Mouse (Mus musculus) small intestine, adult 2 months (tissue): ENCODE measurements around the gene Sema4b.

ENCODE experiments used
- CTCF ChIP-seq: fragments of 200-500 bp; IDR thresholded peaks from 2 replicates; pipeline ENCODE4 v1.5.1; 2012; ENCODE audit warnings: low read depth, mild to moderate bottlenecking, control low read depth, inconsistent platforms, low read length, moderate library complexity, mixed read lengths; ENCODE audit not compliant: insufficient replicate concordance, insufficient read length; ENCODE audit errors: extremely low read depth
- POLR2A ChIP-seq: fragments of 200-500 bp; IDR thresholded peaks from 2 replicates; pipeline ENCODE4 v1.6.1; 2012; ENCODE audit warnings: low read depth, mild to moderate bottlenecking, control low read depth, inconsistent platforms, low read length, moderate library complexity

DNA sequence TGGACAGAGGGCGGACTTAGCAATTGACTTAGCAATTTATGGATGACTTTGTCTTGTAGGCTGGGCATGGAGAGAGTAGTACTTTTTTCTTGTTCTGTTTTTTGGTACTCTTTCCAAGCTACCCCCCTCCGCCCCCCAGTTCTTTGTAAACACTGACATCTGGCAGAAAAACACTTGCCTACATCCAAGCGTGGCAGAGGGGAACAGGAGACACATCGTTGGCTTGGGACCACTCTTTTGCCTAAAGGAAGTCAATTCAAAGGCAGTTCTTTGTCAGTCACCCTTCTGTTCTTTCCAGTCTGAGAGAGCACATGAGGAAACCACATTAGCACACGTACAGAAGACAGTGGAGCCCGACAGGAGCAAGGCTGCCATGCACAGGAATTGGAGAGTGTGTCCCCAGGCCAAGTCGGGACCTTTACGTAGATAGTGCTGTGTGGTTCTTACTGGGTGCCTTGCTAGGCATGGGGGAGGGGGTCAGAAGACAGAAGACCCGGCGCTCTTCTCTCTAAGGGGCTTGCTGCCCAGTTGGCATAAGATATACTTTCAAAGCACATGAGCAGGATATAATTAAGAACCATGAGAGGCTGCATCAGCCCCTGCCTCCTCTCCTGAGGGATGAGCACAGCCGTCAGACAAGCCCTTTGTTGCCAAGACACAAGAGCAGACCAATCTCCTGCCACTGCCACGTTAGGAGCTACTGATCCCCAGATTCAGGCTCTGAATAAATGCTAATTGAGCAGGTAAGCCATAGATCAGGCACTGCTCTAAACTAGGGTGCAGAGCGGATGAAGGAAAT, 7.5 kb downstream of the Sema4b start:
- TF ChIP-seq CTCF (no peak), POLR2A (no peak)
